ENCODE assay signal across 10 mouse cellular contexts in genomic region chr2:163716853-163717252, GRCm38 (mm10). TPM values are rescaled to one million over a fixed set of nuclear protein-coding genes. Genes with fewer than 3 reads are reported as not detected.
DNase-seq lines count a peak whose midpoint lies in the region; ATAC-seq and TF ChIP-seq lines count a peak whose summit lies in the region.
"Had no signal": no experiment of that assay in that cellular context is flagged by ENCODE, and none has a peak within 500 bp of the region (broad histone marks: within the 10 kb centered on the region; RNA-seq: fewer than 3 reads in every experiment).

No protein-coding gene starts in this region.

- H3K27me3 ChIP-seq in spleen, adult 2 months (ENCODE audit: control insufficient read depth, insufficient read depth, low read length), result no peaks in the 10 kb centered on the region
- no peaks in the 10 kb centered on the region for H3K27me3 ChIP-seq in limb, embryonic 12.5 days
- H3K27me3 ChIP-seq: liver, embryonic 12.5 days had no signal

- intact Hi-C loops in heart, postnatal 10 days (cut with DNase I), result loop anchor here (2.0 kb wide), 1 partner anchor 58 kb away; the partner anchor contains the start of gene Pkig

- H3K27ac ChIP-seq in spleen, adult 2 months (ENCODE audit: insufficient read depth, low read length), result peak overlapping the region; percentile 82
- peak overlapping the region; percentile 56; the same call in 1 of the 2 replicates for H3K27ac ChIP-seq in limb, embryonic 12.5 days
- H3K27ac ChIP-seq: liver, embryonic 12.5 days had no signal

- no peaks in the 10 kb centered on the region for H3K9me3 ChIP-seq in limb, embryonic 12.5 days
- H3K9me3 ChIP-seq: liver, embryonic 12.5 days had no signal

- ATAC-seq in limb, embryonic 12.5 days (ENCODE audit: insufficient number of reproducible peaks, insufficient read depth, low FRiP score, low TSS enrichment, low read depth), result no peak
- ATAC-seq: liver, embryonic 12.5 days had no signal

- H3K4me2 ChIP-seq in limb, embryonic 12.5 days, result no peak overlapping the region
- H3K4me2 ChIP-seq: liver, embryonic 12.5 days had no signal

- H3K4me1 ChIP-seq in spleen, adult 2 months (ENCODE audit: control insufficient read depth, insufficient read depth, insufficient read length), result peaks cover 36% of the 10 kb centered on the region; the same call in 1 of the 2 replicates
- peaks cover 21% of the 10 kb centered on the region for H3K4me1 ChIP-seq in limb, embryonic 12.5 days (replicated peaks)

- 19% methylated on average over 6 of the region's 6 CpGs for WGBS in spleen, adult 2 months
- 2% methylated on average over 6 of the region's 6 CpGs for WGBS in limb, embryonic 12.5 days

- no peak for TF ChIP-seq CTCF in spleen, adult 2 months (IDR thresholded peaks at IDR 0.05; ENCODE audit: extremely low read depth, insufficient read depth, insufficient read length, insufficient replicate concordance)

- TF ChIP-seq POLR2A in spleen, adult 2 months (IDR thresholded peaks at IDR 0.05; ENCODE audit: low read depth, low read length), result no peak

- peak; percentile 90 for DNase-seq in heart, adult 11 months
- DNase-seq in heart, postnatal 10 days, result no peak
- DNase-seq in spleen, adult 2 months (ENCODE audit: low read depth in 1 of 2, low spot score in 2 of 2), result no peak
- DNase-seq in spleen, postnatal 14 days (ENCODE audit: low spot score in 2 of 2), result no peak
- peak; percentile 50 for DNase-seq in thymus, postnatal 4 days
- DNase-seq in cerebellum, adult 9-10 months, result no peak
- no peak for DNase-seq in yolk sac, embryonic 10.5 days (ENCODE audit: low spot score)
- DNase-seq: adrenal gland, adult 2 months had no signal

- peaks cover 6% of the 10 kb centered on the region for H3K36me3 ChIP-seq in spleen, adult 2 months (ENCODE audit: control insufficient read depth, insufficient read depth, low read length)
- peaks cover 10% of the 10 kb centered on the region; the same call in 1 of the 2 replicates for H3K36me3 ChIP-seq in limb, embryonic 12.5 days

- no peak overlapping the region for H3K9ac ChIP-seq in limb, embryonic 12.5 days (replicated peaks)
- H3K9ac ChIP-seq: liver, embryonic 12.5 days had no signal

- H3K4me3 ChIP-seq in spleen, adult 2 months (ENCODE audit: extremely low read depth, insufficient read depth, insufficient read length), result no peak overlapping the region
- H3K4me3 ChIP-seq in limb, embryonic 12.5 days (replicated peaks), result no peak overlapping the region
- H3K4me3 ChIP-seq: liver, embryonic 12.5 days had no signal

RNA-seq across cellular contexts. Expression of gene Ada, which starts 33.2 kb away (rescaled TPM):
- total RNA-seq in heart, postnatal 10 days (2021), result 1 to 10 TPM; 1.6 to 1.7 TPM
- 4.3 and 4.5 TPM in 2 replicates for polyA plus RNA-seq in spleen, adult 2 months (2012; rRNA removed)
- 8.1 and 9.1 TPM in 2 replicates for polyA plus RNA-seq in limb, embryonic 12.5 days (2016; fragmentation: Nextera tagmentation; extraction: Ambion mirVana)

RNA-seq across cellular contexts. Expression of gene Pkig, which starts 58.7 kb away (rescaled TPM):
- total RNA-seq in heart, postnatal 10 days (2021), result 100 to 1,000 TPM; 177 to 195 TPM
- polyA plus RNA-seq in spleen, adult 2 months (2012; rRNA removed), result 138 and 179 TPM in 2 replicates
- 133 and 135 TPM in 2 replicates for polyA plus RNA-seq in limb, embryonic 12.5 days (2016; fragmentation: Nextera tagmentation; extraction: Ambion mirVana)

Comparison
In these comparisons a context has a peak if more than half of its experiments do, and no peak if none do; other contexts are left out.
1. DNase-seq: peak in heart, adult 11 months (single experiment) and thymus, postnatal 4 days (single experiment); none in heart, postnatal 10 days (0 of 2), spleen, adult 2 months (0 of 2), spleen, postnatal 14 days (0 of 2), cerebellum, adult 9-10 months (single experiment) and yolk sac, embryonic 10.5 days (single experiment).